Mouse (Mus musculus) lung, adult 2 months (tissue): ENCODE results near the gene Atp6v0d1.

Experiments used
- CTCF ChIP-seq: fragments of 200-500 bp; IDR thresholded peaks from 2 replicates; pipeline ENCODE4 v1.5.1; 2011; ENCODE audit warnings: mild to moderate bottlenecking, low read length, control low read depth; ENCODE audit not compliant: insufficient read depth
- POLR2A ChIP-seq: fragments of 200-500 bp; IDR thresholded peaks from 2 replicates; pipeline ENCODE4 v1.6.1; 2011; ENCODE audit warnings: low read depth, mild to moderate bottlenecking, control low read depth, low read length, borderline replicate concordance; ENCODE audit errors: extremely low read depth

DNA sequence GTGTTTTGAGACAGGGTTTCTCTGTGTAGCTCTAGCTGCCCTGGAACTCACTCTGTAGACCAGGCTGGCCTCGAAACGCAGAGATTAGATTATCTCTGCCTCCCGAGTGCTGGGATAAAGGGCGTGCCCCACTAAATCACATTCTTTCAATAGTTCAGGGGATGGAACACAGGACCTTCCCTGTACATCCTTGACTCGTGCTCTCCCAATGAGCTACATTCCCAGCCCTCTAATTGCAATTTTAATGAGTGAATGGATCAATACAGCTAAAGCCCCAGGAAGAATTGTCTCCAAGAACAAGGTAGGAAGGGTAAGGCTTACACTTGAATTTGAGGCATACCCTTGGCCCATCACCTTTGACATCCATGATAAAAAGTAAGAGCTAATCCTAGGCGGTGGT, 32.9 kb upstream of the Atp6v0d1 start:
- TF ChIP-seq CTCF (no peak), POLR2A (no peak)
